Mouse (Mus musculus) heart, adult 2 months (tissue): ENCODE measurements around the gene Ckb. TPM values are rescaled to one million over a fixed set of nuclear protein-coding genes. Genes with fewer than 3 reads are reported as not detected.
A peak's percentile ranks its signal among the peaks of the same experiment; 100 is the strongest.
"Not testable (repeated sequence)": the region's sequence is repeated elsewhere in the genome, so short reads cannot be mapped to it uniquely, and the experiment has no call there.

ENCODE experiments used
- DNase-seq, 2 experiments: peaks; one replicate each; pipeline ENCODE4 v3.0.0; 2021
- H3K27ac ChIP-seq: fragments of 200-600 bp; 2 replicates; pipeline ENCODE4 v1.8.1; 2022
- H3K27me3 ChIP-seq: fragments of 200-500 bp; 2 replicates; pipeline ENCODE4 v1.6.1; 2012; ENCODE audit warnings: mild to moderate bottlenecking, low read length, inconsistent platforms, mixed read lengths; ENCODE audit not compliant: control insufficient read depth, insufficient read depth
- H3K36me3 ChIP-seq: fragments of 200-500 bp; 2 replicates; pipeline ENCODE4 v1.6.1; 2012; ENCODE audit warnings: low read length, inconsistent platforms; ENCODE audit not compliant: control insufficient read depth, insufficient read depth
- H3K4me1 ChIP-seq: fragments of 200-500 bp; 2 replicates; pipeline ENCODE4 v1.6.1; 2011; ENCODE audit warnings: low read length; ENCODE audit not compliant: control insufficient read depth, insufficient read depth
- H3K4me3 ChIP-seq: fragments of 200-600 bp; 2 replicates; pipeline ENCODE4 v1.8.1; 2022
- H3K79me2 ChIP-seq: fragments of 200-500 bp; replicated peaks from 2 replicates; pipeline ENCODE4 v1.6.1; 2012; ENCODE audit warnings: mild to moderate bottlenecking, inconsistent platforms, low read length, moderate library complexity, mixed read lengths; ENCODE audit not compliant: control insufficient read depth, insufficient read depth
- H3K9ac ChIP-seq: fragments of 200-500 bp; 2 replicates; pipeline ENCODE4 v1.6.1; 2012; ENCODE audit warnings: low read depth, mild to moderate bottlenecking, control low read depth, inconsistent platforms, low read length, mixed read lengths
- CTCF ChIP-seq: fragments of 200-600 bp; IDR thresholded peaks from 2 replicates; pipeline ENCODE4 v1.8.1; 2022; ENCODE audit warnings: antibody characterized with exemption, mild to moderate bottlenecking, moderate library complexity
- EP300 ChIP-seq: fragments of 200-500 bp; IDR thresholded peaks from 2 replicates; pipeline ENCODE4 v1.6.1; 2011; ENCODE audit warnings: low read depth, low read length, control low read depth; ENCODE audit not compliant: insufficient read depth
- POLR2A ChIP-seq: fragments of 200-500 bp; IDR thresholded peaks from 2 replicates; pipeline ENCODE4 v1.6.1; 2011; ENCODE audit warnings: mild to moderate bottlenecking, low read depth, low read length, control low read depth; ENCODE audit not compliant: insufficient read depth
- WGBS: fragments of 180-500 bp; shearing (Covaris S2); methylation state at CpG from one replicate; pipeline ENCODE4 v1.1.7; 2018; 5-methylcytosine and 5-hydroxymethylcytosine counted together
- intact Hi-C: fragments of 180-260 bp; cut with DNase I; formaldehyde crosslinking; loops from one replicate; pipeline ENCODE4 v1.15.1; 2025
- long read RNA-seq: library from polyadenylated mRNA; stranded (forward); transcript quantifications from one replicate; pipeline ENCODE4 v2.0.0, GENCODE M21; 2021
- polyA plus RNA-seq: library from polyadenylated mRNA; depleted of rRNA; stranded (reverse); fragments of >200 nt; gene quantifications from 2 replicates; pipeline ENCODE4 v1.2.3, GENCODE M21; 2012; rRNA removed
- total RNA-seq, 2 experiments: library from RNA; stranded (reverse); gene quantifications; 2 replicates each; pipeline ENCODE4 v1.2.3; 2021

The Ckb gene
- total RNA-seq (10 to 100 TPM; 65.3 to 81.4 TPM), polyA plus RNA-seq (115 and 120 TPM in 2 replicates)
- long read RNA-seq, transcript Ckb-201 (8 exons, 1,472 nt) = major isoform, 107 of 115 reads
- long read RNA-seq, partial matches to known transcripts = 7 of 115 reads
- long read RNA-seq, other reads (novel, unspliced or antisense) = 1 of 115 reads

- Histone ChIP-seq H3K27me3 (no peaks in the 10 kb centered on the region), H3K79me2 (no peaks in the 10 kb centered on the region), H3K4me3 (peak within 1 kb of the TSS; percentile 67), H3K4me1 (peaks cover 15% of the 10 kb centered on the region), H3K36me3 (peaks cover 2% of the 10 kb centered on the region; the same call in 1 of the 2 replicates), H3K9ac (peak within 1 kb of the TSS; percentile 79), H3K27ac (peak within 1 kb of the TSS; percentile 99)
- WGBS = under 1% methylated on average over 31 of the region's 31 CpGs
- intact Hi-C loops = no loop called here
- DNase-seq = peak; percentile 88
- TF ChIP-seq CTCF (no peak), EP300 (0 out of 2 replicates have a peak, but pooled peaks have one; percentile 15), POLR2A (peak; percentile 91)
Measured at GRCm38 (mm10) chr12:111672176-111672575, at the start of gene Ckb. Gene Ckb, minus strand, starts transcription at chr12:111672338.

DNA sequence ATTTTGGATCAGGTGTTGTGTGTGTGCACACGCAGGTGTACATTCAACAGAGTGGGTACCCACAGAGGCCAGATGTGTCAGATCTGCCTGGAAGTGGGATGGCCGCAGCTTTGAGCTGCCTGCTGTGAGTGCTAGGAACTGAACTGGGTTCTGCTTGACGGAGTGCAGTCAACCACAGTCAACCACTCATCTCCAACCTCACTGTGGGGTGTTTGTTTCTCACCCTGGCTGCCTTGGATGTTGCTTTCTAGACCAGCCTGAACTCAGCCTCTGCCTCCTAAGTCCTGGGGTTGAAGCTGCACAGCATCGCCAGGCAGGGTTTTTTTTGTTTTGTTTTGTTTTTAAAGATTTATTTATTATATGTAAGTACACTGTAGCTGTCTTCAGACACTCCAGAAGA, 48.1 kb upstream of the Ckb start:
- DNase-seq = no peak
- Histone ChIP-seq H3K27me3 (no peaks in the 10 kb centered on the region), H3K9ac (no peak overlapping the region), H3K4me3 (no peak overlapping the region), H3K79me2 (no peaks in the 10 kb centered on the region), H3K36me3 (no peaks in the 10 kb centered on the region), H3K27ac (no peak overlapping the region), H3K4me1 (peaks cover 8% of the 10 kb centered on the region)
- intact Hi-C loops = no loop called here
- TF ChIP-seq EP300 (no peak), CTCF (no peak), POLR2A (no peak)
- 90% methylated on average over 4 of the region's 4 CpGs for WGBS

DNA sequence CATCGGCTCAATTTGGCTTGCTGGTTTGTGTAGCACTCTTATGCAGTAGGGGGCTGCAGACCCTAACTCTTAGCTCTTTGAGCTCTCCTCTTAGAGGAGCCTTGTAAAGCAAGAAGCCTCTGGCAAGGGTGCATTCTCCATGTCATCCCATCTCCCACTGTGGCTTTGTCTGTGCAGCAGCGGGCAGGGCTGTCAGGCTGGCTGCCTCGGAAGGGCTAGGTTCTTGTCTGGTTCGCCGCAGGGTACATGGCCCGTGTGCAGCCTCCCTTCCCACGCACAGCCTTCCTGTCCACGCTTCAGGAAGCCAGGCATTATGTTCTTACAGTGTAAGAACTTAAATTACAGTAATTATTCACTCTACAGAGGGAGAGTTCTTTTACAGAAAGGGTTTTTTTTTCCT, 46.5 kb upstream of the Ckb start:
- no peak overlapping the region for H3K9ac ChIP-seq
- peaks cover 4% of the 10 kb centered on the region for H3K4me1 ChIP-seq
- H3K27me3 ChIP-seq = no peaks in the 10 kb centered on the region
- H3K27ac ChIP-seq = no peak overlapping the region
- WGBS = 29% methylated on average over 8 of the region's 8 CpGs
- intact Hi-C loops = no loop called here
- DNase-seq = no peak
- H3K4me3 ChIP-seq = no peak overlapping the region
- TF ChIP-seq EP300 (no peak), CTCF (no peak), POLR2A (no peak)
- no peaks in the 10 kb centered on the region for H3K79me2 ChIP-seq
- no peaks in the 10 kb centered on the region for H3K36me3 ChIP-seq

DNA sequence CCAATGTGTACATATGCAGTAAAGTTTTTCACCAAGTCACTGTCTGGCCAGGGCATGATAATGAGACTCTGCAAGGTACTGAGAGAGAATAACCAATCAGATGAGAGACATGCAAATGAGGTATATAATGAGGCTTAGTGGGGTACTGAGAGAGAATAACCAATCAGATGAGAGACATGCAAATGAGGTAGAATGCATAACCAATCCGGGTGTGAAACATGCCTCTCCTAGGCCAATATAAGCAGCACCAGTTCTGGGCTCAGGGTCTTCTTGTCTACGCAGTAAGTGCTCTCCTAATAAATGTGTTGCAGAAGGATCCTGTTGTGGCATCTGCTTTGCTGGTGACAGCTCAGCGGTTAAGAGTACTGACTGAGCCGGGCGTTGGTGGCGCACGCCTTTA, 44.4 kb upstream of the Ckb start:
- no peak for TF ChIP-seq CTCF
- TF ChIP-seq EP300 = no peak
- TF ChIP-seq POLR2A = no peak
- Histone ChIP-seq H3K27ac (no peak overlapping the region), H3K4me3 (no peak overlapping the region), H3K4me1 (peaks cover 9% of the 10 kb centered on the region), H3K36me3 (peaks cover 2% of the 10 kb centered on the region; the same call in 1 of the 2 replicates), H3K79me2 (no peaks in the 10 kb centered on the region; the same call in 1 of the 2 replicates), H3K9ac (no peak overlapping the region), H3K27me3 (no peaks in the 10 kb centered on the region)
- DNase-seq = no peak
- intact Hi-C loops = no loop called here
- WGBS = 96% methylated on average over 7 of the region's 7 CpGs

- peaks cover 23% of the 10 kb centered on the region for H3K36me3 ChIP-seq
- peaks cover 17% of the 10 kb centered on the region for H3K4me1 ChIP-seq
- peak overlapping the region; percentile 86 for H3K4me3 ChIP-seq
- intact Hi-C loops = loop anchor here (2.0 kb wide), 2 partner anchors 19 to 35 kb away; partner anchors contain the start of gene Trmt61a
- not testable (repeated sequence) for H3K27me3 ChIP-seq, H3K79me2 ChIP-seq, DNase-seq, H3K27ac ChIP-seq, H3K9ac ChIP-seq
- WGBS = 69% methylated on average over 6 of the region's 6 CpGs
Measured at GRCm38 (mm10) chr12:111713880-111714279, 41.7 kb upstream of the Ckb start.

GRCm38 (mm10) chr12:111713004-111713651, 41.0 kb upstream of the Ckb start, which contains the start of the genes Bag5 and Apopt1:
Gene Bag5, minus strand, starts transcription at chr12:111713257.
Gene Apopt1, plus strand, starts transcription at chr12:111713261.
- Histone ChIP-seq H3K36me3 (peaks cover 26% of the 10 kb centered on the region), H3K27me3 (no peaks in the 10 kb centered on the region), H3K4me3 (peak within 1 kb of the TSS; percentile 86), H3K9ac (peak within 1 kb of the TSS; percentile 94), H3K4me1 (peaks cover 16% of the 10 kb centered on the region), H3K27ac (peak within 1 kb of the TSS; percentile 94), H3K79me2 (no peaks in the 10 kb centered on the region; the same call in 1 of the 2 replicates)
- WGBS = under 1% methylated on average over 86 of the region's 86 CpGs
- TF ChIP-seq POLR2A (peak; percentile 69), CTCF (peak; percentile 65), EP300 (peak; percentile 47; the same call in 1 of the 2 replicates)
- DNase-seq = peak; percentile 95
- intact Hi-C loops = loop anchor here (2.0 kb wide), 2 partner anchors 20 to 34 kb away; partner anchors contain the start of gene Trmt61a
